Comparison of ENCODE assay signal across 8 mouse cellular contexts in the genomic region with DNA sequence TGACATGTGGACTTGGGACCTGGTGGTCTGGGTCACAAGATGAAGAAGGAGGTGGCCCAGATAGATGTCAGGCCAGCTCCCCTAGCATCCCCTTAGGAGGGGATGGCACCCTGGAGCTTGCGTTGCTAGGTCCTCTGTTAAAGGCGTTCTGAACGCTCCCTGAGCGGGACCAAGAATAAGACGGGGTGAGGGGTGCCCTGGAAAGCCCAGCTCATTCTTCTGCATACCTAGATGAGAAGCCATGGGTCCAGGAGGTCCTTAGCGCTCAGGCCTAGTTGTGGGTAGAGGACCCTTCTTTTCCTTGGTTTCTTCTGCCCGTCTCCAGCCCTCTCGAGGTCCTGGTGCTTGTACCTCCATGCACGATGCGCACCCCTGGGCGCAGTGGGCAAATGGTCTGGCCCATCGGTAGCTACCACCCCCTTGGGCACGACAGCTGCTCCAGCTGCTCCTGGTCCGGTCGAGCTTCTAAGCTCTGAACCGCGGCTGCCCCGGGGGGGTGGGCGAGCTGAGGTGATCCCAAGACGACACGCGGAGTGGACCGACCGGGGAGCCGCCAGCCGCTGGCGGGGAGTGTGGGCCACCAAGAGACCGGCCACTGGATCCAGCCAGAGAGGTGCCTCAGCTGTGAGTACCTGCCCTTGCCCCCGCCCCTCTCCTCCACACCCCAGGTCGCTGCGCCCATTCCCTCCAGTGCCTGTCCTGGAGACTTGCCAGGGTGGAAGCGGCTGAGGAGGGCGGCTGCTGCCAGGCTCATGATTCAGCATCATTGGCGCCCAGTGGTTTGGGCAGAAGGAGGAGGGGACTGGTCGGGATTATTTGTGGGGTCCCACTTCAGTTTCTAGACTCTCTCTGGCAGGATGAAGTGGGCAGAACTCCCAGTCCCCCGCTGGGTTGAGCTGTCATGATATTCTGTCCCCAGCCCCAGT. TPM values are rescaled to one million over a fixed set of nuclear protein-coding genes. Genes with fewer than 3 reads are reported as not detected.
DNase-seq lines count a peak whose midpoint lies in the region; TF ChIP-seq lines count a peak whose summit lies in the region.

A gene (plus strand): TSS at position 402 of the 926 bp plus-strand sequence.

- H3K4me3 ChIP-seq in left cerebral cortex, adult 2 months = peak within 1 kb of the TSS; percentile 88

- peak; percentile 89 to 90 for DNase-seq in adrenal gland, postnatal 36 days
- peak; percentile 89 for DNase-seq in embryo, embryonic 9.5 days (ENCODE audit: extremely low spot score)
- peak; percentile 78 for DNase-seq in gastrocnemius, postnatal 25 days
- peak; percentile 6 for DNase-seq in induced T-regulatory cell, adult 2 months (ENCODE audit: low read depth)
- DNase-seq in left cerebral cortex, adult 2 months (ENCODE audit: extremely low spot score in 1 of 2, low spot score in 2 of 2) = peak; percentile 87
- DNase-seq in lung, postnatal 36 days = peak; percentile 92
- peak; percentile 90 for DNase-seq in right cerebral cortex, adult 2 months (ENCODE audit: low spot score in 2 of 2)
- DNase-seq in thymus, postnatal 0 days (ENCODE audit: low spot score) = no peak

- TF ChIP-seq CTCF in left cerebral cortex, adult 2 months (IDR thresholded peaks at IDR 0.05) = no peak

- H3K27ac ChIP-seq in left cerebral cortex, adult 2 months = peak within 1 kb of the TSS; percentile 97

- intact Hi-C loops in left cerebral cortex, adult 2 months (cut with DNase I) = loop anchor here (1.0 to 2.0 kb wide), 2 partner anchors 39 to 63 kb away; no protein-coding TSS in a partner anchor

RNA-seq across cellular contexts. Expression of the gene that starts here (rescaled TPM):
- total RNA-seq in adrenal gland, postnatal 36 days (2021) = 1 to 10 TPM; 6.2 to 9.2 TPM
- 10 to 100 TPM; 50.4 to 57.1 TPM for total RNA-seq in gastrocnemius, postnatal 25 days (2021)
- 100 to 1,000 TPM; 178 to 182 TPM for total RNA-seq in left cerebral cortex, adult 2 months (2021)
- polyA plus RNA-seq in thymus, postnatal 0 days (2015; fragmentation: Nextera tagmentation; extraction: Ambion mirVana) = 0.13 and 0.17 TPM in 2 replicates

Comparison
In these comparisons a context has a peak if more than half of its experiments do, and no peak if none do; other contexts are left out.
1. RNA of the gene that starts here (total RNA-seq): 178 to 182 TPM in left cerebral cortex, adult 2 months and 50.4 to 57.1 TPM in gastrocnemius, postnatal 25 days; 6.2 to 9.2 TPM in adrenal gland, postnatal 36 days; every median in the first group is over 4 times any median in the second.